Mouse (Mus musculus) midbrain, embryonic 16.5 days (tissue): ENCODE data around the gene Fam69a. TPM values are rescaled to one million over a fixed set of nuclear protein-coding genes. Genes with fewer than 3 reads are reported as not detected.

Experiments used
- ATAC-seq: fragments of 200-750 bp; cut with Nextera tagmentation; 2 replicates; pipeline ENCODE4 v1.8.0; 2017; ENCODE audit warnings: moderate TSS enrichment
- H3K27ac ChIP-seq: fragments of 300-500 bp; sonication (generic); 2 replicates; pipeline ENCODE4 v1.5.1; 2014; ENCODE audit warnings: mild to moderate bottlenecking, low read length, mixed read lengths
- H3K27me3 ChIP-seq: fragments of 300-500 bp; sonication (generic); 2 replicates; pipeline ENCODE4 v1.6.1; 2014; ENCODE audit warnings: low read depth, low read length, mixed read lengths; ENCODE audit not compliant: control insufficient read depth, insufficient read depth
- H3K36me3 ChIP-seq: fragments of 300-500 bp; sonication (generic); 2 replicates; pipeline ENCODE4 v1.6.1; 2014; ENCODE audit warnings: mild to moderate bottlenecking, low read length, moderate library complexity, mixed read lengths; ENCODE audit not compliant: control insufficient read depth, insufficient read depth
- H3K4me1 ChIP-seq: fragments of 300-500 bp; sonication (generic); 2 replicates; pipeline ENCODE4 v1.6.1; 2014; ENCODE audit warnings: mild to moderate bottlenecking, low read length, mixed read lengths; ENCODE audit not compliant: control insufficient read depth, insufficient read depth
- H3K4me2 ChIP-seq: fragments of 300-500 bp; sonication (generic); 2 replicates; pipeline ENCODE4 v1.6.1; 2014; ENCODE audit warnings: mild to moderate bottlenecking, low read length, mixed read lengths
- H3K4me3 ChIP-seq: fragments of 300-500 bp; sonication (generic); 2 replicates; pipeline ENCODE4 v1.5.1; 2014; ENCODE audit warnings: low read depth, mild to moderate bottlenecking, low read length, moderate library complexity, mixed read lengths
- H3K9ac ChIP-seq: fragments of 300-500 bp; sonication (generic); 2 replicates; pipeline ENCODE4 v1.6.1; 2014; ENCODE audit warnings: low read depth, low read length, mixed read lengths
- H3K9me3 ChIP-seq: fragments of 300-500 bp; sonication (generic); replicated peaks from 2 replicates; pipeline ENCODE4 v1.6.1; 2014; ENCODE audit warnings: mild to moderate bottlenecking, low read length, mixed read lengths; ENCODE audit not compliant: control insufficient read depth, poor library complexity, severe bottlenecking
- WGBS: fragments of 180-500 bp; shearing (Covaris S2); extraction: QIAGEN DNeasy Blood & Tissue Kit; methylation state at CpG from one replicate; pipeline ENCODE4 v1.1.7; 2014; 5-methylcytosine and 5-hydroxymethylcytosine counted together
- polyA plus RNA-seq: library from polyadenylated mRNA; unstranded; fragments of >200 nt; fragmentation: Nextera tagmentation; extraction: Ambion mirVana; gene quantifications from 2 replicates; pipeline ENCODE4 v1.2.1, GENCODE M21; 2015

Fam69a gene
- polyA plus RNA-seq, 1 experiment from 2014 or later = 67.8 TPM

- Histone ChIP-seq H3K27me3 (no peaks in the 10 kb centered on the region), H3K4me1 (no peaks in the 10 kb centered on the region), H3K27ac (no peak overlapping the region), H3K4me2 (no peak overlapping the region), H3K9ac (no peak overlapping the region), H3K36me3 (no peaks in the 10 kb centered on the region), H3K9me3 (no peaks in the 10 kb centered on the region), H3K4me3 (no peak overlapping the region)
- WGBS = 98% methylated on average over 2 of the region's 2 CpGs
- no peak for ATAC-seq
Measured at GRCm38 (mm10) chr5:108017232-108017631, 30.3 kb upstream of the Fam69a start.

- Histone ChIP-seq H3K4me1 (no peaks in the 10 kb centered on the region), H3K9ac (no peak overlapping the region), H3K36me3 (no peaks in the 10 kb centered on the region), H3K27ac (no peak overlapping the region), H3K9me3 (no peaks in the 10 kb centered on the region), H3K4me3 (no peak overlapping the region), H3K27me3 (no peaks in the 10 kb centered on the region), H3K4me2 (no peak overlapping the region)
- 66% methylated on average over 7 of the region's 7 CpGs for WGBS
- ATAC-seq = no peak
Measured at GRCm38 (mm10) chr5:108015422-108015821, 28.5 kb upstream of the Fam69a start.

- Histone ChIP-seq H3K27me3 (no peaks in the 10 kb centered on the region), H3K9me3 (no peaks in the 10 kb centered on the region), H3K4me1 (no peaks in the 10 kb centered on the region), H3K9ac (no peak overlapping the region), H3K4me3 (no peak overlapping the region), H3K36me3 (no peaks in the 10 kb centered on the region), H3K27ac (no peak overlapping the region), H3K4me2 (no peak overlapping the region)
- no peak for ATAC-seq
- 9% methylated on average over 1 of the region's 1 CpGs for WGBS
Measured at GRCm38 (mm10) chr5:108014173-108014572, 27.3 kb upstream of the Fam69a start.

- Histone ChIP-seq H3K9me3 (no peaks in the 10 kb centered on the region), H3K36me3 (no peaks in the 10 kb centered on the region), H3K27me3 (no peaks in the 10 kb centered on the region), H3K4me1 (no peaks in the 10 kb centered on the region), H3K4me2 (no peak overlapping the region), H3K27ac (no peak overlapping the region), H3K4me3 (no peak overlapping the region), H3K9ac (no peak overlapping the region)
- ATAC-seq = no peak
- 43% methylated on average over 2 of the region's 2 CpGs for WGBS
Measured at GRCm38 (mm10) chr5:108009721-108010120, 22.8 kb upstream of the Fam69a start.

GRCm38 (mm10) chr5:108005134-108005533, 18.2 kb upstream of the Fam69a start:
- no peak overlapping the region for H3K9ac ChIP-seq
- WGBS = 64% methylated on average over 2 of the region's 2 CpGs
- no peaks in the 10 kb centered on the region for H3K36me3 ChIP-seq
- H3K4me1 ChIP-seq = no peaks in the 10 kb centered on the region
- no peak overlapping the region for H3K4me3 ChIP-seq
- no peaks in the 10 kb centered on the region for H3K27me3 ChIP-seq
- no peak overlapping the region for H3K27ac ChIP-seq
- H3K4me2 ChIP-seq = no peak overlapping the region
- no peak for ATAC-seq
- H3K9me3 ChIP-seq = no peaks in the 10 kb centered on the region

GRCm38 (mm10) chr5:108002734-108003133, 15.8 kb upstream of the Fam69a start:
- Histone ChIP-seq H3K9ac (no peak overlapping the region), H3K27ac (no peak overlapping the region), H3K9me3 (no peaks in the 10 kb centered on the region), H3K4me3 (no peak overlapping the region), H3K4me1 (no peaks in the 10 kb centered on the region), H3K27me3 (no peaks in the 10 kb centered on the region), H3K4me2 (no peak overlapping the region), H3K36me3 (no peaks in the 10 kb centered on the region)
- 68% methylated on average over 5 of the region's 5 CpGs for WGBS
- ATAC-seq = no peak

- Histone ChIP-seq H3K9ac (peak overlapping the region; percentile 68), H3K9me3 (no peaks in the 10 kb centered on the region), H3K27me3 (no peaks in the 10 kb centered on the region), H3K4me3 (peak overlapping the region; percentile 51), H3K36me3 (no peaks in the 10 kb centered on the region), H3K4me1 (no peaks in the 10 kb centered on the region), H3K27ac (peak overlapping the region; percentile 80), H3K4me2 (peak overlapping the region; percentile 50)
- 16% methylated on average over 20 of the region's 20 CpGs for WGBS
- peak; percentile 78 for ATAC-seq
Measured at GRCm38 (mm10) chr5:108000776-108001548, 14.1 kb upstream of the Fam69a start.

GRCm38 (mm10) chr5:107997717-107998116, 10.8 kb upstream of the Fam69a start:
- H3K4me2 ChIP-seq = no peak overlapping the region
- ATAC-seq = no peak
- 74% methylated on average over 7 of the region's 7 CpGs for WGBS
- H3K9me3 ChIP-seq = no peaks in the 10 kb centered on the region
- H3K27ac ChIP-seq = no peak overlapping the region
- no peaks in the 10 kb centered on the region for H3K36me3 ChIP-seq
- H3K9ac ChIP-seq = no peak overlapping the region
- H3K27me3 ChIP-seq = no peaks in the 10 kb centered on the region
- H3K4me3 ChIP-seq = no peak overlapping the region
- H3K4me1 ChIP-seq = no peaks in the 10 kb centered on the region

GRCm38 (mm10) chr5:107995936-107996335, 9.1 kb upstream of the Fam69a start:
- no peak for ATAC-seq
- H3K27ac ChIP-seq = no peak overlapping the region
- 88% methylated on average over 2 of the region's 2 CpGs for WGBS
- no peak overlapping the region for H3K9ac ChIP-seq
- H3K9me3 ChIP-seq = no peaks in the 10 kb centered on the region
- no peak overlapping the region for H3K4me3 ChIP-seq
- H3K4me2 ChIP-seq = no peak overlapping the region
- no peaks in the 10 kb centered on the region for H3K36me3 ChIP-seq
- no peaks in the 10 kb centered on the region for H3K27me3 ChIP-seq
- no peaks in the 10 kb centered on the region for H3K4me1 ChIP-seq
